Mouse (Mus musculus) ES-Bruce4 (cell line): Measurements from ENCODE around the gene Prom2. TPM values are rescaled to one million over a fixed set of nuclear protein-coding genes. Genes with fewer than 3 reads are reported as not detected.

Source experiments
- H3K27ac ChIP-seq: 2 replicates; pipeline ENCODE4 v1.5.1; 2012; ENCODE audit warnings: low read length, inconsistent platforms; ENCODE audit not compliant: insufficient read depth
- H3K27me3 ChIP-seq: 2 replicates; pipeline ENCODE4 v1.6.1; 2012; ENCODE audit warnings: mild to moderate bottlenecking, low read length, inconsistent platforms; ENCODE audit not compliant: control insufficient read depth, poor library complexity, insufficient read depth, severe bottlenecking
- H3K36me3 ChIP-seq: 2 replicates; pipeline ENCODE4 v1.6.1; 2012; ENCODE audit warnings: inconsistent platforms, mild to moderate bottlenecking, low read length, moderate library complexity; ENCODE audit not compliant: control insufficient read depth, poor library complexity, insufficient read depth, severe bottlenecking
- H3K4me1 ChIP-seq: one replicate; pipeline ENCODE4 v1.8.1; 2011; ENCODE audit warnings: low read length; ENCODE audit not compliant: control insufficient read depth, insufficient read depth
- H3K4me3 ChIP-seq: 2 replicates; pipeline ENCODE4 v1.5.1; 2011; ENCODE audit warnings: low read depth, mild to moderate bottlenecking, low read length
- H3K9ac ChIP-seq: 2 replicates; pipeline ENCODE4 v1.6.1; 2012; ENCODE audit warnings: low read depth, mild to moderate bottlenecking, inconsistent platforms; ENCODE audit not compliant: poor library complexity, severe bottlenecking
- H3K9me3 ChIP-seq: replicated peaks from 2 replicates; pipeline ENCODE4 v1.6.1; 2012; ENCODE audit warnings: mild to moderate bottlenecking, low read length, inconsistent platforms; ENCODE audit not compliant: control insufficient read depth, poor library complexity, insufficient read depth, severe bottlenecking
- CTCF ChIP-seq: IDR thresholded peaks from one replicate; pipeline ENCODE4 v1.8.1; 2011; ENCODE audit warnings: low read depth, low read length
- EP300 ChIP-seq: IDR thresholded peaks from 2 replicates; pipeline ENCODE4 v1.6.1; 2011; ENCODE audit warnings: low read depth, low read length; ENCODE audit not compliant: insufficient read depth
- POLR2A ChIP-seq: IDR thresholded peaks from one replicate; pipeline ENCODE4 v1.8.1; 2011; ENCODE audit warnings: low read length; ENCODE audit not compliant: insufficient read depth
- polyA plus RNA-seq: library from polyadenylated mRNA; stranded (reverse); fragments of >200 nt; gene quantifications from 2 replicates; pipeline ENCODE4 v1.2.4, GENCODE M21; 2011; ENCODE audit warnings: low read depth; ENCODE audit not compliant: missing spikeins, insufficient read depth, insufficient read length

Gene Prom2
- polyA plus RNA-seq, 1 experiment: 1.3 TPM

GRCm38 (mm10) chr2:127548342-127549074 lies 7.2 kb upstream of the Prom2 start:
- TF ChIP-seq CTCF (no peak), EP300 (no peak), POLR2A (no peak)

GRCm38 (mm10) chr2:127541697-127542096 lies 430 bp upstream of the Prom2 start:
- TF ChIP-seq EP300 (no peak), CTCF (no peak), POLR2A (no peak)
- H3K36me3 ChIP-seq: no peaks in the 10 kb centered on the region
- H3K27me3 ChIP-seq: no peaks in the 10 kb centered on the region
- no peak overlapping the region for H3K9ac ChIP-seq
- no peak overlapping the region for H3K27ac ChIP-seq
- H3K4me3 ChIP-seq: no peak overlapping the region
- H3K9me3 ChIP-seq: no peaks in the 10 kb centered on the region
- H3K4me1 ChIP-seq: no peaks in the 10 kb centered on the region

More at GRCm38 (mm10) chr2:127548342-127549074, 7.2 kb upstream of the Prom2 start:
- H3K4me1 ChIP-seq: no peaks in the 10 kb centered on the region
- no peaks in the 10 kb centered on the region for H3K36me3 ChIP-seq
- H3K4me3 ChIP-seq: no peak overlapping the region
- H3K27me3 ChIP-seq: no peaks in the 10 kb centered on the region
- H3K27ac ChIP-seq: no peak overlapping the region
- no peak overlapping the region for H3K9ac ChIP-seq
- no peaks in the 10 kb centered on the region for H3K9me3 ChIP-seq

- no peaks in the 10 kb centered on the region for H3K36me3 ChIP-seq
- H3K9ac ChIP-seq: no peak overlapping the region
- H3K27me3 ChIP-seq: no peaks in the 10 kb centered on the region
- no peak overlapping the region for H3K4me3 ChIP-seq
- no peak overlapping the region for H3K27ac ChIP-seq
- no peaks in the 10 kb centered on the region for H3K4me1 ChIP-seq
- peak; percentile 61 for TF ChIP-seq CTCF
- TF ChIP-seq POLR2A: no peak
- H3K9me3 ChIP-seq: no peaks in the 10 kb centered on the region
These were observed 1.8 kb downstream of the Prom2 start for GRCm38 (mm10) chr2:127539494-127539893.

- Histone ChIP-seq H3K27me3 (no peaks in the 10 kb centered on the region), H3K4me1 (no peaks in the 10 kb centered on the region), H3K4me3 (no peak overlapping the region), H3K9me3 (no peaks in the 10 kb centered on the region), H3K27ac (no peak overlapping the region), H3K9ac (no peak overlapping the region), H3K36me3 (no peaks in the 10 kb centered on the region)
- no peak for TF ChIP-seq EP300
- TF ChIP-seq POLR2A: no peak
- TF ChIP-seq CTCF: no peak
These were observed 3.7 kb downstream of the Prom2 start for GRCm38 (mm10) chr2:127537548-127537947.

- no peak overlapping the region for H3K4me3 ChIP-seq
- no peaks in the 10 kb centered on the region for H3K9me3 ChIP-seq
- no peaks in the 10 kb centered on the region for H3K27me3 ChIP-seq
- H3K36me3 ChIP-seq: no peaks in the 10 kb centered on the region
- TF ChIP-seq POLR2A: no peak
- TF ChIP-seq CTCF: no peak
- TF ChIP-seq EP300: no peak
- H3K9ac ChIP-seq: no peak overlapping the region
- H3K27ac ChIP-seq: no peak overlapping the region
- H3K4me1 ChIP-seq: no peaks in the 10 kb centered on the region
These were observed 5.9 kb downstream of the Prom2 start for GRCm38 (mm10) chr2:127535363-127535762.

- Histone ChIP-seq H3K9me3 (no peaks in the 10 kb centered on the region), H3K4me3 (no peak overlapping the region), H3K27ac (no peak overlapping the region), H3K27me3 (no peaks in the 10 kb centered on the region), H3K4me1 (no peaks in the 10 kb centered on the region), H3K36me3 (no peaks in the 10 kb centered on the region), H3K9ac (no peak overlapping the region)
- no peak for TF ChIP-seq EP300
- TF ChIP-seq CTCF: no peak
- no peak for TF ChIP-seq POLR2A
These were observed 8.9 kb downstream of the Prom2 start for GRCm38 (mm10) chr2:127532379-127532778.
